Mouse (Mus musculus): ENCODE results near the gene Lbx1.

- TF ChIP-seq CTCF (IDR thresholded peaks at IDR 0.05; ENCODE audit: low read depth), result no peak
- no peak for TF ChIP-seq EP300 (IDR thresholded peaks at IDR 0.05; ENCODE audit: low read depth)
Measured at GRCm38 (mm10) chr19:45229378-45230135, 6.1 kb downstream of the Lbx1 start.
